8 mouse cellular contexts compared by ENCODE assay signal in genomic region chr12:4842890-4843597, GRCm38 (mm10). TPM values are rescaled to one million over a fixed set of nuclear protein-coding genes. Genes with fewer than 3 reads are reported as not detected.
DNase-seq lines count a peak whose midpoint lies in the region; ATAC-seq lines count a peak whose summit lies in the region.

Wdcp (plus strand) TSS chr12:4843303.

- peak within 1 kb of the TSS; percentile 81 for H3K9ac ChIP-seq in heart, embryonic 13.5 days
- peak within 1 kb of the TSS; percentile 73 for H3K9ac ChIP-seq in liver, embryonic 12.5 days
- peak within 1 kb of the TSS; percentile 39; the same call in 1 of the 2 replicates for H3K9ac ChIP-seq in stomach, embryonic 15.5 days

- peaks cover 3% of the 10 kb centered on the region; the same call in 1 of the 2 replicates for H3K4me1 ChIP-seq in brown adipose tissue, adult 24 weeks (ENCODE audit: control insufficient read depth, insufficient read depth, insufficient read length, low read length)
- peaks cover 28% of the 10 kb centered on the region for H3K4me1 ChIP-seq in heart, embryonic 13.5 days
- peaks cover 47% of the 10 kb centered on the region for H3K4me1 ChIP-seq in liver, embryonic 12.5 days
- H3K4me1 ChIP-seq in stomach, embryonic 15.5 days = peaks cover 5% of the 10 kb centered on the region

- peak within 1 kb of the TSS; percentile 99 for H3K4me3 ChIP-seq in brown adipose tissue, adult 24 weeks (ENCODE audit: insufficient read depth, low read depth, low read length)
- H3K4me3 ChIP-seq in heart, embryonic 13.5 days = peak within 1 kb of the TSS; percentile 63
- H3K4me3 ChIP-seq in liver, embryonic 12.5 days = peak within 1 kb of the TSS; percentile 78
- H3K4me3 ChIP-seq in stomach, embryonic 15.5 days (replicated peaks) = peak within 1 kb of the TSS; percentile 73

- H3K27me3 ChIP-seq in heart, embryonic 13.5 days (replicated peaks) = peaks cover 12% of the 10 kb centered on the region
- H3K27me3 ChIP-seq in liver, embryonic 12.5 days (replicated peaks) = peaks cover 7% of the 10 kb centered on the region
- H3K27me3 ChIP-seq in stomach, embryonic 15.5 days (replicated peaks) = no peaks in the 10 kb centered on the region

- no peaks in the 10 kb centered on the region for H3K9me3 ChIP-seq in heart, embryonic 13.5 days
- no peaks in the 10 kb centered on the region for H3K9me3 ChIP-seq in liver, embryonic 12.5 days (replicated peaks)
- H3K9me3 ChIP-seq in stomach, embryonic 15.5 days = no peaks in the 10 kb centered on the region

- peak within 1 kb of the TSS; percentile 86 for H3K27ac ChIP-seq in brown adipose tissue, adult 24 weeks (replicated peaks; ENCODE audit: low read depth, low read length)
- H3K27ac ChIP-seq in heart, embryonic 13.5 days (replicated peaks) = peak within 1 kb of the TSS; percentile 68
- H3K27ac ChIP-seq in liver, embryonic 12.5 days = peak within 1 kb of the TSS; percentile 76
- H3K27ac ChIP-seq in stomach, embryonic 15.5 days = peak within 1 kb of the TSS; percentile 67; the same call in 1 of the 2 replicates

- no peaks in the 10 kb centered on the region for H3K36me3 ChIP-seq in heart, embryonic 13.5 days
- no peaks in the 10 kb centered on the region; the same call in 1 of the 2 replicates for H3K36me3 ChIP-seq in liver, embryonic 12.5 days
- no peaks in the 10 kb centered on the region for H3K36me3 ChIP-seq in stomach, embryonic 15.5 days

- under 1% methylated on average over 30 of the region's 30 CpGs for WGBS in heart, embryonic 13.5 days
- under 1% methylated on average over 30 of the region's 30 CpGs for WGBS in liver, embryonic 12.5 days (ENCODE audit: insufficient replicate concordance)
- WGBS in stomach, embryonic 15.5 days = under 1% methylated on average over 30 of the region's 30 CpGs

- DNase-seq in CD4-positive, CD25-positive, alpha-beta regulatory T cell, adult 2 months (ENCODE audit: low read depth, low spot score) = peak; percentile 91
- peak; percentile 54 for DNase-seq in fat pad, adult 2 months (ENCODE audit: extremely low read depth, low read depth, low spot score)
- peak; percentile 93 for DNase-seq in kidney, postnatal 10 days
- DNase-seq in natural killer cell, adult 2 months (ENCODE audit: low spot score in 2 of 2) = peak; percentile 74 to 82

- H3K4me2 ChIP-seq in heart, embryonic 13.5 days = peak within 1 kb of the TSS; percentile 94
- H3K4me2 ChIP-seq in liver, embryonic 12.5 days = peak within 1 kb of the TSS; percentile 99
- peak within 1 kb of the TSS; percentile 97 for H3K4me2 ChIP-seq in stomach, embryonic 15.5 days

- ATAC-seq in heart, embryonic 13.5 days (ENCODE audit: extremely low read depth, insufficient number of reproducible peaks, low FRiP score, low TSS enrichment) = peak; percentile 85
- peak; percentile 88 for ATAC-seq in liver, embryonic 12.5 days
- peak; percentile 91 for ATAC-seq in stomach, embryonic 15.5 days (ENCODE audit: insufficient read depth, low FRiP score, low read depth)

RNA-seq across cellular contexts. Expression of gene Wdcp, which starts in this region (rescaled TPM):
- 6.3 and 7.7 TPM in 2 replicates for polyA plus RNA-seq in brown adipose tissue, adult 24 weeks (2012; ENCODE audit: insufficient read depth, insufficient read length, missing spikeins)
- 14.7 and 17.0 TPM in 2 replicates for polyA plus RNA-seq in heart, embryonic 13.5 days (2015; fragmentation: Nextera tagmentation; extraction: Ambion mirVana)
- 19.9 and 21.0 TPM in 2 replicates for polyA plus RNA-seq in liver, embryonic 12.5 days (2016; fragmentation: Nextera tagmentation; extraction: Ambion mirVana)
- polyA plus RNA-seq in stomach, embryonic 15.5 days (2015; fragmentation: Nextera tagmentation; extraction: Ambion mirVana) = 14.8 and 14.9 TPM in 2 replicates

Comparison
In these comparisons a context has a peak if more than half of its experiments do, and no peak if none do; other contexts are left out.
1. Peak in every context shown above with its lines: DNase-seq, ATAC-seq, H3K4me3 ChIP-seq and H3K27ac ChIP-seq.